Mouse (Mus musculus): ENCODE results near the gene Rsf1. TPM values are rescaled to one million over a fixed set of nuclear protein-coding genes. Genes with fewer than 3 reads are reported as not detected.

Gene Rsf1
- total and polyA plus RNA-seq, 3 experiments, result 1.5 to 15.7 (median 14.6) TPM

GRCm38 (mm10) chr7:97629351-97629750 is 49.7 kb downstream of the Rsf1 start:
- H3K36me3 ChIP-seq (ENCODE audit: control insufficient read depth, insufficient read depth, low read length), result peaks cover 2% of the 10 kb centered on the region; the same call in 1 of the 2 replicates
- H3K4me1 ChIP-seq (ENCODE audit: control insufficient read depth, insufficient read depth, low read length), result peaks cover 4% of the 10 kb centered on the region
- intact Hi-C loops (cut with DNase I), result no loop called here
- DNase-seq, result peak in 1 of 2 experiments; percentile 4
- H3K27me3 ChIP-seq (ENCODE audit: control insufficient read depth, insufficient read depth, low read length), result no peaks in the 10 kb centered on the region
- 35% methylated on average over 2 of the region's 2 CpGs for whole genome bisulfite sequencing
- no peak overlapping the region for H3K9ac ChIP-seq (ENCODE audit: low read depth, low read length)
- H3K4me3 ChIP-seq, result no peak overlapping the region
- no peak for TF ChIP-seq POLR2A (IDR thresholded peaks at IDR 0.05; ENCODE audit: insufficient read depth, low read depth, low read length)
- no peak for TF ChIP-seq CTCF (IDR thresholded peaks at IDR 0.05)
- TF ChIP-seq EP300 (IDR thresholded peaks at IDR 0.05; ENCODE audit: insufficient read depth, low read depth, low read length), result no peak
- no peaks in the 10 kb centered on the region; the same call in 1 of the 2 replicates for H3K79me2 ChIP-seq (replicated peaks; ENCODE audit: control insufficient read depth, insufficient read depth, low read length)
- H3K27ac ChIP-seq, result no peak overlapping the region

GRCm38 (mm10) chr7:97631290-97631689 is 51.6 kb downstream of the Rsf1 start:
- H3K36me3 ChIP-seq (ENCODE audit: control insufficient read depth, insufficient read depth, low read length), result peaks cover 2% of the 10 kb centered on the region; the same call in 1 of the 2 replicates
- no peak overlapping the region for H3K4me3 ChIP-seq
- intact Hi-C loops (cut with DNase I), result loop anchor here (10.0 kb wide), 1 partner anchor 46 kb away; no protein-coding TSS in a partner anchor
- H3K27ac ChIP-seq, result no peak overlapping the region
- no peaks in the 10 kb centered on the region for H3K27me3 ChIP-seq (ENCODE audit: control insufficient read depth, insufficient read depth, low read length)
- 94% methylated on average over 2 of the region's 2 CpGs for WGBS
- H3K9ac ChIP-seq (ENCODE audit: low read depth, low read length), result no peak overlapping the region
- no peak for TF ChIP-seq POLR2A (IDR thresholded peaks at IDR 0.05; ENCODE audit: insufficient read depth, low read depth, low read length)
- TF ChIP-seq EP300 (IDR thresholded peaks at IDR 0.05; ENCODE audit: insufficient read depth, low read depth, low read length), result no peak
- TF ChIP-seq CTCF (IDR thresholded peaks at IDR 0.05), result no peak
- DNase-seq, result no peak
- no peaks in the 10 kb centered on the region; the same call in 1 of the 2 replicates for H3K79me2 ChIP-seq (replicated peaks; ENCODE audit: control insufficient read depth, insufficient read depth, low read length)
- peaks cover 4% of the 10 kb centered on the region for H3K4me1 ChIP-seq (ENCODE audit: control insufficient read depth, insufficient read depth, low read length)

GRCm38 (mm10) chr7:97632897-97633296 is 53.2 kb downstream of the Rsf1 start:
- no peak overlapping the region for H3K27ac ChIP-seq
- 82% methylated on average over 1 of the region's 1 CpGs for WGBS
- H3K4me3 ChIP-seq, result no peak overlapping the region
- no peaks in the 10 kb centered on the region; the same call in 1 of the 2 replicates for H3K79me2 ChIP-seq (replicated peaks; ENCODE audit: control insufficient read depth, insufficient read depth, low read length)
- no peak for DNase-seq
- no peak overlapping the region for H3K9ac ChIP-seq (ENCODE audit: low read depth, low read length)
- intact Hi-C loops (cut with DNase I), result loop anchor here (10.0 kb wide), 1 partner anchor 48 kb away; no protein-coding TSS in a partner anchor
- H3K4me1 ChIP-seq (ENCODE audit: control insufficient read depth, insufficient read depth, low read length), result peaks cover 5% of the 10 kb centered on the region
- TF ChIP-seq EP300 (IDR thresholded peaks at IDR 0.05; ENCODE audit: insufficient read depth, low read depth, low read length), result no peak
- no peak for TF ChIP-seq POLR2A (IDR thresholded peaks at IDR 0.05; ENCODE audit: insufficient read depth, low read depth, low read length)
- TF ChIP-seq CTCF (IDR thresholded peaks at IDR 0.05), result no peak
- peaks cover 9% of the 10 kb centered on the region; the same call in 1 of the 2 replicates for H3K36me3 ChIP-seq (ENCODE audit: control insufficient read depth, insufficient read depth, low read length)
- no peaks in the 10 kb centered on the region for H3K27me3 ChIP-seq (ENCODE audit: control insufficient read depth, insufficient read depth, low read length)

- 75% methylated on average over 3 of the region's 3 CpGs for WGBS
- Histone ChIP-seq H3K4me1 (ENCODE audit: control insufficient read depth, insufficient read depth, low read length) (no peaks in the 10 kb centered on the region), H3K27me3 (ENCODE audit: control insufficient read depth, insufficient read depth, low read length) (no peaks in the 10 kb centered on the region), H3K79me2 (replicated peaks; ENCODE audit: control insufficient read depth, insufficient read depth, low read length) (peaks cover 2% of the 10 kb centered on the region; the same call in 1 of the 2 replicates), H3K27ac (no peak overlapping the region), H3K9ac (ENCODE audit: low read depth, low read length) (no peak overlapping the region), H3K36me3 (ENCODE audit: control insufficient read depth, insufficient read depth, low read length) (no peaks in the 10 kb centered on the region), H3K4me3 (no peak overlapping the region)
- intact Hi-C loops (cut with DNase I), result no loop called here
- TF ChIP-seq POLR2A (IDR thresholded peaks at IDR 0.05; ENCODE audit: insufficient read depth, low read depth, low read length) (no peak), CTCF (IDR thresholded peaks at IDR 0.05) (no peak), EP300 (IDR thresholded peaks at IDR 0.05; ENCODE audit: insufficient read depth, low read depth, low read length) (no peak)
- no peak for DNase-seq
Measured at GRCm38 (mm10) chr7:97645060-97645459, 65.4 kb downstream of the Rsf1 start.

- Histone ChIP-seq H3K4me1 (ENCODE audit: control insufficient read depth, insufficient read depth, low read length) (no peaks in the 10 kb centered on the region), H3K4me3 (no peak overlapping the region), H3K79me2 (replicated peaks; ENCODE audit: control insufficient read depth, insufficient read depth, low read length) (peaks cover 2% of the 10 kb centered on the region; the same call in 1 of the 2 replicates), H3K36me3 (ENCODE audit: control insufficient read depth, insufficient read depth, low read length) (no peaks in the 10 kb centered on the region), H3K9ac (ENCODE audit: low read depth, low read length) (no peak overlapping the region), H3K27me3 (ENCODE audit: control insufficient read depth, insufficient read depth, low read length) (no peaks in the 10 kb centered on the region), H3K27ac (no peak overlapping the region)
- DNase-seq, result no peak
- WGBS, result 91% methylated on average over 5 of the region's 5 CpGs
- no peak for TF ChIP-seq CTCF (IDR thresholded peaks at IDR 0.05)
- no peak for TF ChIP-seq POLR2A (IDR thresholded peaks at IDR 0.05; ENCODE audit: insufficient read depth, low read depth, low read length)
- TF ChIP-seq EP300 (IDR thresholded peaks at IDR 0.05; ENCODE audit: insufficient read depth, low read depth, low read length), result no peak
- intact Hi-C loops (cut with DNase I), result no loop called here
Measured at GRCm38 (mm10) chr7:97647656-97648055, 68.0 kb downstream of the Rsf1 start.

- Histone ChIP-seq H3K4me1 (ENCODE audit: control insufficient read depth, insufficient read depth, low read length) (no peaks in the 10 kb centered on the region), H3K9ac (ENCODE audit: low read depth, low read length) (no peak overlapping the region), H3K4me3 (no peak overlapping the region), H3K27me3 (ENCODE audit: control insufficient read depth, insufficient read depth, low read length) (no peaks in the 10 kb centered on the region), H3K36me3 (ENCODE audit: control insufficient read depth, insufficient read depth, low read length) (no peaks in the 10 kb centered on the region), H3K79me2 (replicated peaks; ENCODE audit: control insufficient read depth, insufficient read depth, low read length) (peaks cover 2% of the 10 kb centered on the region; the same call in 1 of the 2 replicates), H3K27ac (no peak overlapping the region)
- no peak for DNase-seq
- TF ChIP-seq CTCF (IDR thresholded peaks at IDR 0.05) (no peak), POLR2A (IDR thresholded peaks at IDR 0.05; ENCODE audit: insufficient read depth, low read depth, low read length) (no peak), EP300 (IDR thresholded peaks at IDR 0.05; ENCODE audit: insufficient read depth, low read depth, low read length) (no peak)
- intact Hi-C loops (cut with DNase I), result no loop called here
- WGBS, result 91% methylated on average over 4 of the region's 4 CpGs
Measured at GRCm38 (mm10) chr7:97650729-97651128, 71.0 kb downstream of the Rsf1 start.

All from heart, adult 2 months (tissue).